Mouse (Mus musculus) thymus, adult 2 months (tissue): Measurements from ENCODE around the gene Slc9b2. TPM values are rescaled to one million over a fixed set of nuclear protein-coding genes. Genes with fewer than 3 reads are reported as not detected.

Experiments
- DNase-seq: peaks from one replicate; pipeline ENCODE4 v3.0.0; 2021
- H3K27ac ChIP-seq: fragments of 200-500 bp; 2 replicates; pipeline ENCODE4 v1.5.1; 2012; ENCODE audit warnings: low read length, control low read depth; ENCODE audit not compliant: control insufficient read depth, insufficient read depth
- H3K27me3 ChIP-seq: fragments of 200-500 bp; 2 replicates; pipeline ENCODE4 v1.6.1; 2012; ENCODE audit warnings: mild to moderate bottlenecking, low read length, moderate library complexity, mixed read lengths; ENCODE audit not compliant: control insufficient read depth, insufficient read depth
- H3K36me3 ChIP-seq: fragments of 200-500 bp; 2 replicates; pipeline ENCODE4 v1.6.1; 2012; ENCODE audit warnings: mild to moderate bottlenecking, low read length, moderate library complexity; ENCODE audit not compliant: control insufficient read depth, insufficient read depth
- H3K4me1 ChIP-seq: fragments of 200-500 bp; replicated peaks from 2 replicates; pipeline ENCODE4 v1.6.1; 2012; ENCODE audit warnings: low read length; ENCODE audit not compliant: control insufficient read depth, insufficient read depth
- H3K4me3 ChIP-seq: fragments of 200-500 bp; 2 replicates; pipeline ENCODE4 v1.5.1; 2012; ENCODE audit warnings: mild to moderate bottlenecking, low read length, control low read depth, moderate library complexity; ENCODE audit not compliant: control insufficient read depth, insufficient read depth
- CTCF ChIP-seq: fragments of 200-500 bp; IDR thresholded peaks from 2 replicates; pipeline ENCODE4 v1.5.1; 2012; ENCODE audit warnings: mild to moderate bottlenecking, control low read depth, low read length, moderate library complexity, borderline replicate concordance; ENCODE audit not compliant: control insufficient read depth, poor library complexity, insufficient read depth; ENCODE audit errors: extremely low read depth
- POLR2A ChIP-seq: fragments of 200-500 bp; IDR thresholded peaks from 2 replicates; pipeline ENCODE4 v1.6.1; 2012; ENCODE audit warnings: mild to moderate bottlenecking, low read length, control low read depth, moderate library complexity; ENCODE audit not compliant: control insufficient read depth, poor library complexity, insufficient read depth; ENCODE audit errors: extremely low read depth
- WGBS: fragments of 180-500 bp; shearing (Covaris S2); methylation state at CpG from one replicate; pipeline ENCODE4 v1.1.7; 2018; 5-methylcytosine and 5-hydroxymethylcytosine counted together
- polyA plus RNA-seq: library from polyadenylated mRNA; depleted of rRNA; stranded (reverse); fragments of >200 nt; gene quantifications from 2 replicates; pipeline ENCODE4 v1.2.3, GENCODE M21; 2012

The Slc9b2 gene
- polyA plus RNA-seq, 1 experiment: 0.73 TPM

GRCm38 (mm10) chr3:135280160-135280559 lies 27.3 kb upstream of the Slc9b2 start:
- H3K27ac ChIP-seq: no peak overlapping the region
- TF ChIP-seq CTCF: no peak
- TF ChIP-seq POLR2A: no peak
- no peaks in the 10 kb centered on the region; the same call in 1 of the 2 replicates for H3K4me1 ChIP-seq
- WGBS: 50% methylated on average over 4 of the region's 4 CpGs
- H3K36me3 ChIP-seq: no peaks in the 10 kb centered on the region
- no peak for DNase-seq
- no peak overlapping the region for H3K4me3 ChIP-seq
- no peaks in the 10 kb centered on the region for H3K27me3 ChIP-seq

- no peaks in the 10 kb centered on the region; the same call in 1 of the 2 replicates for H3K4me1 ChIP-seq
- H3K4me3 ChIP-seq: no peak within 1 kb of the TSS
- TF ChIP-seq CTCF: no peak
- H3K27ac ChIP-seq: no peak within 1 kb of the TSS
- DNase-seq: peak; percentile 76
- no peaks in the 10 kb centered on the region for H3K36me3 ChIP-seq
- no peaks in the 10 kb centered on the region for H3K27me3 ChIP-seq
- 33% methylated on average over 14 of the region's 14 CpGs for WGBS
These were observed 26.7 kb upstream of the Slc9b2 start, which contains the start of gene Bdh2 for GRCm38 (mm10) chr3:135280669-135281415. Bdh2 (plus strand) TSS chr3:135281221.

- H3K4me3 ChIP-seq: no peak overlapping the region
- TF ChIP-seq CTCF (no peak), POLR2A (no peak)
- no peaks in the 10 kb centered on the region for H3K36me3 ChIP-seq
- H3K27me3 ChIP-seq: no peaks in the 10 kb centered on the region
- WGBS: 94% methylated on average over 8 of the region's 8 CpGs
- no peak overlapping the region for H3K27ac ChIP-seq
- no peak for DNase-seq
- H3K4me1 ChIP-seq: no peaks in the 10 kb centered on the region; the same call in 1 of the 2 replicates
These were observed 25.8 kb upstream of the Slc9b2 start for GRCm38 (mm10) chr3:135281701-135282100.

- no peak for DNase-seq
- WGBS: 94% methylated on average over 11 of the region's 11 CpGs
- TF ChIP-seq CTCF (no peak), POLR2A (no peak)
- Histone ChIP-seq H3K27ac (no peak overlapping the region), H3K4me1 (no peaks in the 10 kb centered on the region; the same call in 1 of the 2 replicates), H3K36me3 (no peaks in the 10 kb centered on the region), H3K4me3 (no peak overlapping the region), H3K27me3 (no peaks in the 10 kb centered on the region)
These were observed 22.2 kb upstream of the Slc9b2 start for GRCm38 (mm10) chr3:135285256-135285655.

- Histone ChIP-seq H3K4me1 (no peaks in the 10 kb centered on the region; the same call in 1 of the 2 replicates), H3K4me3 (no peak overlapping the region), H3K27me3 (no peaks in the 10 kb centered on the region), H3K36me3 (no peaks in the 10 kb centered on the region), H3K27ac (no peak overlapping the region)
- WGBS: 73% methylated on average over 3 of the region's 3 CpGs
- DNase-seq: no peak
- TF ChIP-seq POLR2A: no peak
- TF ChIP-seq CTCF: no peak
These were observed 21.7 kb upstream of the Slc9b2 start for GRCm38 (mm10) chr3:135285807-135286206.

- H3K36me3 ChIP-seq: no peaks in the 10 kb centered on the region
- 94% methylated on average over 8 of the region's 8 CpGs for WGBS
- no peak overlapping the region for H3K4me3 ChIP-seq
- no peak overlapping the region for H3K27ac ChIP-seq
- no peak for DNase-seq
- H3K4me1 ChIP-seq: no peaks in the 10 kb centered on the region
- H3K27me3 ChIP-seq: no peaks in the 10 kb centered on the region
- TF ChIP-seq POLR2A: no peak
- no peak for TF ChIP-seq CTCF
These were observed 19.3 kb upstream of the Slc9b2 start for GRCm38 (mm10) chr3:135288138-135288750.
